Mouse (Mus musculus): ENCODE data around the gene Foxk2. TPM values are rescaled to one million over a fixed set of nuclear protein-coding genes. Genes with fewer than 3 reads are reported as not detected.

Foxk2 gene
- total RNA-seq (2021) = 10 to 100 TPM; 26.5 to 30.9 TPM
- long read RNA-seq, experiment 1, full-length matches to known transcripts = 10 of 34 reads
- long read RNA-seq, experiment 1, partial matches to known transcripts = 9 of 34 reads
- long read RNA-seq, experiment 1, other reads (novel, unspliced or antisense) = 15 of 34 reads
- long read RNA-seq, experiment 2, full-length matches to known transcripts = 13 of 33 reads
- long read RNA-seq, experiment 2, partial matches to known transcripts = 13 of 33 reads
- long read RNA-seq, experiment 2, other reads (novel, unspliced or antisense) = 7 of 33 reads

DNA sequence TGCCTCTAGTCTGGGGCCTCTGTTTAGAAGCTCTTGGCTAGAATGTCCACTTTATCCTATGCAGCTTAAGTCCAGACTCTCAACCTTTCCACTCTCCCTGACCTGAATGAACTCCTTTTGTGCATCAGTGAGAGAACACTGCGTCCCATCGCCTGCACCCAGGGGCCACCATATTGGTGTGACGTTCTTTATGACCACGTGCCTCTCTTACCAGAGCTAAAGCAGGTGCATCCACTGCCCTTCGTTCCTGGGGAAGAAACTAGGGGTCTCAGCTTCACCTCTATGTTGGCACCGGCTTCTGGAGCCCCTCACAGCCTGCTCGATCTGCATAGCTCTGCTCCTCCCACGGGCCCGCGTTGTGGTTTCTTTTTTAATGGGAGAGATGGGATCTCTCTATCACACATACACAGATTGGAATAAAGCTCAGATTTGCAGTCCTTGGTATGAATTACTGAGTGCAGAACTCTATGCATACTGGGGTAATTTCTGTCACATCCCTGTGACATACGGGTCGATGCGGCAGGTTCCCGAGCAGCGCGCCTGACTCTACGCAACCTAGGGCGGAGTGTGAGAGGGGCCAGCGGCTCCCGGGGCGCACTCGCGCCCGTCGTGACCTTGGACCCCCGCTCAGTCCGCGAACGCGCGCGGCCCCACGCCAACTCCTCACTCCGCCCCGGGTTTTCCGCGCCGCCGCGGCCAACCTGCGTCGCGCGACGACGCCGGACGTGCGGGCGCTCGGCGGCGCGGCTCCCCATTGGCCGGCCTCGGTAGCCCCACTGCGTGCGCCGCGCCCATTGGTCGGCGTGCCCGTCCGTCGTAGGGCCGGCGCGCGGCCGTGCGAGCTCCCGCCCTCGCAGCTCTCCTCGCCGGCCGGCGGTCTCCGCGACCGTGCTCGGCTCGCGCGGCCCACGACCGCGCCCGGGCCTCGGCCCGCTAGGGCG, at the start of gene Foxk2:
Gene Foxk2 (plus strand): TSS at position 831 of the 941 bp plus-strand sequence.
- peak; percentile 89 for DNase-seq (ENCODE audit: low spot score)

DNA sequence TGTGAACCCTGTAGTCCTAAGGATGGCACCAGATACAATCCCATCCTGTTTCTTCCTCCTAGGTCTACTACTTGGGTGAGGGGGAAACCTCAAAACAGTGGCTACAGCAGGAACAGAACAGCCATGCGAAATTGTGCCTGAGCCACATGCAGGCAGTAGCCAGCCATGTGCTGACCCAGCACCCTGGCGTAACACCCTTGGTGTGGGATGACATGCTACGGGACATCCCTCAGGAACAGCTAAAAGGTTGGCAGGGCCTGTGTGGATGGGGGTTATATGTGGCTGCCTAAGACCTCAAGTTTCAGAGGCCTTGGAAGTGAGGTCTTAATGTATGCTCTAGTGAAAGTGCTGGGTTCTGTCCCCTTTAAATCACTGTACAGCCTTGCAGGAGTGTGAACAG, 43.0 kb upstream of the Foxk2 start:
- DNase-seq (ENCODE audit: low spot score) = peak; percentile 40

DNA sequence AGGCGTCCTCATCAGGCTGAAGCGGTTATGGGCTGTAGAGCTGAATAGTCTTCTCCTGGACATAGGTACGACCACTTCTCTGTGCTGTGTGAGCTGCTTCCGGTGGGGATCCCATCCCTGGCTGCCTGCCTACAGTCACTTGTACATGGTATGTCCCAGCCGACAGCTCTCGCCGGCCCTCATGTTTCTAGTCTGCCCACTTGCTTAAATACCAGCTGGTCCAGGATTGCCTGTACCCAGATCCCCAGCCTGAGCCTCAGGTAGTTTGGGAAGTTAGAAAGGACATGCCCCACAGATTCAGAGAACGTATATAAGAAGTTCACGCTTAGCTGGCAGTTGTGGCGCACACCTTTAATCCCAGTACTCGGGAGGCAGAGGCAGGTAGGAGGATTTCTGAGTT, 40.0 kb upstream of the Foxk2 start:
- no peak for DNase-seq (ENCODE audit: low spot score)

DNA sequence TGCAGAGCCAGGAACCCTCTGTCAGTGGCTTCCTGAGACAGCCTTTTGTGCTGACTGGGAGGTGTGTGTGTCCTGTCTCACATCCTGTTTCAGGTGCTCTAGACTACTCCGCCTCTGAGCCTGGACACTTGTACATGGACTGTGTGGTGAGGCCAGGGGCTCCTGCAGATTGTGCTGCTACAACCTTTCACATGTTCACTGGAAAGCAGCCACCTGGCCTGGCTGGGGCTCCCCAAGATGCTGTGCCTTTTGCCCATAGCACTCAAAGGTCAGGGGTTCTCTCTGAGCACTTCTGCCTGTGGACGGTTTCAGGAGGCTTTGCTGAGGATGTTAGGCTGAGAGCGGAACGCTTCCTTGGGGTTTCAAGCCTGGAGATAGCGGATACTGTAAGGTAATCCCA, 39.0 kb upstream of the Foxk2 start:
- DNase-seq (ENCODE audit: low spot score) = no peak

DNA sequence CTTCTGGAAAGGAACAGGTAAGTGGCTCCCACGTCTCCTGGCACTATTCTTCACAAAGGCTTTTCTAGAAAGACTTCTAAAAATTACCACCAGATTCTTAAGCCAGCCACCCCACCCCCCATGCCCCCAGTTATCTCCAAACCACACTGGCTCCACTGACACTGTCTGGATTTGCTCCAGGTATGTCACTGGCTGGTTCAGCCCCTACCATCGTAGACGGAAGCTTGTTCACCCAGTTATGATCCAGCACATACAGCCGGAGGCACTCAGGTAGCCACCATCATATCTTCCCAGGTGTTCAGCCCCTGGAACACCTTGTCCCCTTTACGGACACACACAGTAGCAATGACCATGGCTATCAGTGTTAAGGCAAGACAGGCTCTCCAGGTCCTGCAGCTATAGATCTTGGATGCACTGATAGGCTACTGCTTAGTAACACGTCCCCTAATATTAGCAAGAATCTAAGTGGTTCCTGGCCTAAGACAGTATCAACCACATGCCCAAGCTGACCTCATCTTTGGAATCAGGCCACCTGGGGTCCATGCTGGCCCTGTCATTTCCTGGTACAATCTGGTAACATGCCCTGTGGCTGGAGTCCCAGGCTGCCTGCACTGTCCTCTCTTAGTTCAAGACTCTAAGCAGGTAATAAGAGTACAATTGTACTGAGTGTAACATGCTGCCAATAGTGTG, 38.3 kb upstream of the Foxk2 start:
- no peak for DNase-seq (ENCODE audit: low spot score)

DNA sequence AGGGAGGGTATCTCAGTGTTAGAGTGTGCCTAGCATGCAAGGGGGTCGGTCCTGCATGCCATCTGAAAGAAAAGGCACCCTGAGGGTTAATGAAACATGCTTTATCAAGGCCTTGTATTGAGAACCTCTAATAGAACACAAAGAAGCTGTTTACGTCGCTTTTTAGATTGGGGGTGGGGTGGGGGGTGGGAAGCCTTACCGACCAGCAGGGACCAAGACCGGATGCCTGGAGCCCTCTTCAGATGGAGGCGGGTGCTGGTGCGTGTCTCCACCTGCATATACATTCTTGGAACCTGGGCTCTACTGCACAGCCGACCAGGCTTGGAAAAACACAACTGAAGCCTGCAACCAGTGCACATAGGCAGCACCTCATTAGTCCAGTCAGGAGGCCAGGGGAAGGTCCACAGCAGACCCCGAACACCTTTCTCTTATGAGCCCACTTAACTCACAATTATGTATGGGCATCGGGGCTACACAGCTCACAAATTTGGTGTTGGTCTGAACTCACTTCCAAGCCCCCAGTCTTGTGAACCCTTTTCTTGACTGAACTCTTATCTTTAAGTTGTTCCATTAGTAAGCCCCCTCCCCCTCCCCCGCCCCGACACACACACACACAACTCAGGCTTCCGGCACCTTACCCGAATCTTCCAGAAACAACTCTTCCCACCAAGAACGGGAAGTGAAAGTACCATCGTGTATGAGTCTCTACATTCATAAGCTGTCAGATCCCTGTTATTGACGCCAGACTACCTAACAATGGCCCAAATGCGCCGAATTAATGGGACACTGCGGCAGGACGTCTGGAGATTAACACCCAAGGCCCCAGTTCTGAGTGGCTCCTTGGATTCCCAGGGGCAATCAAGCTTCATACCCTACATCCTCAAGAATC, 31.4 kb upstream of the Foxk2 start:
- DNase-seq (ENCODE audit: low spot score) = no peak

DNA sequence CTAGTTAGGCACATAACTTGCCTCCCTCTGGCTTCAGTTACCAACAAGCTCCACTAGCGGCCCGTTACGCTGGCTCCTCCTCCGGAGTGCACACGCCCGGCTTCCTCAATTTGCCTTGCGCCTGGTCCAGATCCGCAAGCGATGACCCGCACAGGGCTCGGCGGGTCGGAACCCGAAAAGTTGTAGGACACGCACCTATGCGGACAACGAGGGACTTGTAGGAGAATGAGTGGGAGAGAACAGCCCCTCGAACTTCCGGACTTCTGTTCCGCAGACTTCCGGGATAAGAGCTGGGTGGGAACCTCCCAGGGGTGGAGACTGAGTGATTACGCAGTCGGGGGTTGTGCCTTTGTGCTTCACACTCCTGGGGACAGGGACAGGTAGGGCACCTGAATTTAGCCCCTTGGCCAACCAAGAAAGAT, 30.8 kb upstream of the Foxk2 start, which contains the start of gene Cybc1:
Gene Cybc1 (minus strand): TSS at position 305 of the 422 bp plus-strand sequence.
- peak; percentile 68 for DNase-seq (ENCODE audit: low spot score)

DNA sequence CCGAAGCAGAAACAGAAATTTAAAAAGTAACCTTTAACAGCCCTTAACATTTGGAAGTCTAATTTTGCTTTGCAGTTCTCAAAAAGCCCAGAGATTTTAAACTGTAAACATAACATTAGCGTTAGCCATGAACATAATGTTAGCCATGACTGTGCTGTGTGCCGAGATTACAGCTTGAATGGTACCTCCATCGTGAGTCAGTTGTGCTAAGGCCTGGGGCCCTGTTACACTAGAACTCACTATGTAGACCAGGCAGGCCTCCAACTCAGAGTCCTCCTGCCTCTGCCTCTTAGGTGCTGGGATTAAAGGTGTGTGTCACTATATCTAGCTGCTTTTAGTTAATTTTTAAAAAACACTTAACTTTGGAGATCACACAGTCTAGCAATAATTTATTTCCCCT, 28.6 kb upstream of the Foxk2 start:
- no peak for DNase-seq (ENCODE audit: low spot score)

DNA sequence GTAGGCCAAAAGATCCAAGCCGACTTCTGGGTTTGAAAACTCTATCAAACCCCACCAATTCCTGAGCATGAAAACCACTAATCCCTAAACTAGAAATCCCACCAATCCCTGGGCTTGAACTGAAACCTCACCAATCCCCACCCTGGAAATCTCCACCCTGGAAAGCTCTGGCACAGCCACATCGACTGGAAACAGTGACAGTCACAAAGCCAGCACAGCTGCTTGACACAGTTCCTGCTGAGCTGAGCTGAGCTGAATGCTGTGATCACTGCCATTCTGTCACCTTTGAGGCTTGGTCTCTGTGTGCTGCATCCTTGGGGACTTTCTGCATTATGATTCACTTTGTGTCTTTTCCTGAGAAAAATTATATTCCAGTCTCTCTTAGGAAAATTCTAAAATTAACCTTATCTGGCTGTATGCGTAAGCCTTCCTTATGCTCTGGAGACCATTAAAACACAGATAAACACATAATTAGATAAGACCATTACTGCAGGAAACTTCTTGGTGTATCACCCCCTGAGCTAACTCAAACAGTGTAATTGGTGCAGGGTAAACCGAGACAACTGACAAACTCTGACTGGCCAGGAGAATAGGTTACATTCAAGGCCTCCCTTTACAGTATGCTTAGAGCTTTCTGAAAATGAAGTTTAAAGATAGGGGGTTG, 28.0 kb upstream of the Foxk2 start:
- peak; percentile 14 for DNase-seq (ENCODE audit: low spot score)

DNA sequence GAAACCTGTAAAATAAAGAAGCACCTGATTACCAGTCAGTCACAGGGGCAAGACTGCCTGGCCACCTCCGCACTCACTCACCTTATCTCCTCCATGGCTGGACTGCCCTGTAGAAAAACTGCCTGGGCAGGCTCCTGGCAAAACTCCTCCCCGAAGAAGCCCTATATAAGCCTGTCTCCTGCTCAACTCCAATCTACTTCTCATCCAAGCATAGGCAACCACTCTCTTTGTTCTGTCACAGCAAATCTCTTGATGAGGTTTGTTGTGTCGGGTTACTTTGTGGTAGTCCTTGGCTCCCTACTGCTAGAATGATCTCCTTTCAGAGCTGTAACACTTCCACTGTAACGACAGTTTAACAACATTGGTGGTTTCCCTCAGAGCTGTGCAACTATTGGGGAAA, 27.1 kb upstream of the Foxk2 start:
- no peak for DNase-seq (ENCODE audit: low spot score)

DNA sequence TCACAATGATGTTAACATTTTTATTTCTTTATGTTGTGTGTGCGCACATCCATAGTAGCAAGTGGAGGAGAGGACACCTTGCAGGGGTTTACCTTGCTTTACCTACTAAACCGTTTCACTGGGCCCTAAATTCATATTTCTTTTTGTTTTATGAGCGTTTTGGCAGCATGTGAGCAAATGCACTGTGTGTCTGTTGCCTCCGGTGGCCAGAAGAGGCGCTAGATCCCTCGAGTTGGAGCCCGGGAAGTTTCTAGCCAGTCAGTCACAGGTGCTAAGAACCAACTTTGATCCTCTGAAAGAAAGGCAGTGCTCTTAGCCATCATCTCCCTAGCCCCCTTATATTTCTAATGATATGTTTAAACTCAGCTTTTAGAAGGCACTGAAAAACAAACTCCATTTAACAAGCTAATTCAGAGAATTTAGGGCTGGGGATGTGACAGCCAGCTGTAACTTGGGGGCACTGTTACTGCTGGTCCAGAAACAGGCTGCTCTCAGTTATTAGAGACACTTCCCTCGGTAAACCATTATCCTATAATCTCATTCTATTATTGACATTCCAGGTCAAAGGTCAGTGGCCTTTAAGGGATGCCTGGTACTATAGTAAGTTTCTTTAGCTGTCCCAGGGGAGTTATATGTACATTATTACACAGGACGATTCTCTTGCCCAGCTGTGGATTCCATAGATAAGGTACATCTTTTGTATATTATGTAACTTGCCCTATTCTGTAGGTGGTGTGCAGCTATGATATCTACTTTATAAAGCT, 24.1 kb upstream of the Foxk2 start:
- no peak for DNase-seq (ENCODE audit: low spot score)

DNA sequence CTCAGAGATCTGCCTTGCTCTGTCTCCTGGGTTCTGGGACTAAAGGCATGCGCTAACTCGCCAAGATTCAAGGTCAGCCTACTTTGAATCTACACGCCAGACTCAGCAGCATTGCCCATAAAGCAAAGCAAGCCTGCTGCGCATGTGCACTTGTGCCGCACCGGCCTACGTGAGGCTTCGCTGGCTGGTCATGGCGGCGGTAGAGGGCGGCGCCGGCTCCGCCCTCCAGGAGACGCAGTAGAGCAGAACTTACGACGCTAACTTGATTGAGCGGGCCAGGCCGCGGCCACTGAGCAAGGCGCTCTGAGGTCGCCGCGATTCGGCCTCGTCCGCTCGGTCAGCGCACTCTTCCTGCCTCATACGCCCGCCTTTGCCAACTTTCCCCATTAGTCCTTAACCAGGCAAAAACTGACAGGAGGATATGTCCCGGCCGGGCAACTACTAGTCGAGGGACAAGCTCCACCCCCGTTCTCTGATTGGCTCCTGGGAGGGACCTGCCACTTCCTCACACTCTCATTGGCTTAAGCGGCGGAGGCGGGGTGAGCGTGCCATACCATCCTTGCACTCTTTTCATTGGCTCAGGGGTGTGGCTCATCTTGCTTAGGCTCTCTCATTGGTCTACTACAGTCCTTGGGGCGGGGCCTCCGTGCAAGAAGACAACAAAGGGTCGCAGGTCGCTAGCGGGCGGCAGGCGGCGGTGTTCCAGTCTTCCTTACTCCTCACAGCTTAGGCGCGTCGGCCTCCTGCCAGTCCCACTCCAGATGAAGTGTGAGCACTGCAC, 23.0 kb upstream of the Foxk2 start, which contains the start of gene Narf:
Gene Narf (plus strand): TSS at position 690 of the 781 bp plus-strand sequence.
- peak; percentile 99 for DNase-seq (ENCODE audit: low spot score)

DNA sequence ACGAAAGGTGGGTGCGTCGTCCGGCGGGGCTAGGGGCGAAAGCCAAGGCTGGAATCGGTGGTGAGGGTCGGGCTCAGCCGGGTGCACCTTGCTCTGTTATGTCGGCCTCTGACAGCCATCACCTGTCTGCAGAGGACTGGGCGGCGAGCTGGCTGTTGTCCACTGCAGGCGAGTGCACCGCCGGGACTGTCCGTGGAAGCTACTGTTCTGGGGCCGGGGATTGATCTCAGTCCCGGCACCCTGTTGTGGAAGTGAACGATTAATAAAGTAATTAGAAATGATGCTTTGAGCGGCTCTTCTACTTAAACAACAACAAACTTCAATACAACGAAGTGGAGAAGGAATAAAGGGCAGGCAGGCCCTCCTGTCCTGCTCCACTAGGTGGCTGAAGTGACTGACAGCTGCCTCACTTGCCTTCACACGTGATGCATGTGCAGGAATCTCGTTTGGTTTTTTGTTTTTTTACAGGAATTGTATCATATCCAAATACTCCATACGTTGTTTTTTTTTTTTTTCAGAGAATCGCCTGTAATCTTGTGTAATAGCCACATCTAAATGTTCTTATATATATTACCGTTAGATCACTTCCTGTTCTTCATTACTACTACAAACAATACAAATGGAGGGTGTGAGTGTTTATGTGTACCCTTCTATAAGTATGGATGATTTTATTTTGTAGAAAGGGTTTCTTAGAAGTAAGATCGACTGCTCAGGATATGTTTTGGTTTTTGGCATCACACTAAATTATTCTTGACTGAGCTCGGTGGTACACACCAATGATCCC, 22.3 kb upstream of the Foxk2 start:
- DNase-seq (ENCODE audit: low spot score) = peak; percentile 51

DNA sequence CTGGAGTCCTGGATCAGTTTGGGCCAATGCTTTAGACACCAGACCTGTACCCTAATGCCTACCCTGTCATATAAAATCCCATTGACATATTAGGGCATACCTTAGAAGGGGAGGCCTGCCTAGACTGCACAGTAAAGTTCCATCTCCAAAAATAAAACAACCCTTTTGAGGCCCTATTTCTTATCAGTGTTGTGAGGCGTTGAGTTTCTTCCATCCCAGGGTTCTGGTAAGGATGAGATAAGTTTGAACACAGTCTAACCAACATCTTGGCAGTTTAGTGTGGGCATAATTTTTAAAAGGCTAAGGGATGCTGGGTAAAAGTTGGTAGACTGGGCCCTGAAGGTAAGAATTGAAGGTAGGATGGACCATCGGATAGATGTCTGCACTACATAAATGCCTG, 20.1 kb upstream of the Foxk2 start:
- no peak for DNase-seq (ENCODE audit: low spot score)

DNA sequence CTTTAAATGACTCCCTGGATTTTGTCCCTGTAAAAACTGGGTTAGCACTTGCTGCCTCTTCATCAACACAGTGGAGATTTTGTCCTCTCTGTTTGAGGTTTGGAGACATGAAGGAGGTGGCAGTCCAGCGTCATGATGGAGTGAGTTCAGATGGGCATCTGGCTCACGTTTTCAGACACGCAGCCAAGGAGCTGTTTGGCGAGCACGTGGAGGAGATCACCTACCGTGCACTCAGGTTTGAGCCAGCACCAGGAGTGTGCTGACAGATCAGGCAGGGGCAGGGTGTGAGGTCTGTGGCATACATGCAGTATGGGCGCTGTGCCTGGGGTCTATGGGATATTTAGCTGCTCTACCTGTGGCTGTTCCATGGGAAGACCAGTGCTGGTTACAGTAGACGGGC, 9.6 kb upstream of the Foxk2 start:
- DNase-seq (ENCODE audit: low spot score) = no peak

DNA sequence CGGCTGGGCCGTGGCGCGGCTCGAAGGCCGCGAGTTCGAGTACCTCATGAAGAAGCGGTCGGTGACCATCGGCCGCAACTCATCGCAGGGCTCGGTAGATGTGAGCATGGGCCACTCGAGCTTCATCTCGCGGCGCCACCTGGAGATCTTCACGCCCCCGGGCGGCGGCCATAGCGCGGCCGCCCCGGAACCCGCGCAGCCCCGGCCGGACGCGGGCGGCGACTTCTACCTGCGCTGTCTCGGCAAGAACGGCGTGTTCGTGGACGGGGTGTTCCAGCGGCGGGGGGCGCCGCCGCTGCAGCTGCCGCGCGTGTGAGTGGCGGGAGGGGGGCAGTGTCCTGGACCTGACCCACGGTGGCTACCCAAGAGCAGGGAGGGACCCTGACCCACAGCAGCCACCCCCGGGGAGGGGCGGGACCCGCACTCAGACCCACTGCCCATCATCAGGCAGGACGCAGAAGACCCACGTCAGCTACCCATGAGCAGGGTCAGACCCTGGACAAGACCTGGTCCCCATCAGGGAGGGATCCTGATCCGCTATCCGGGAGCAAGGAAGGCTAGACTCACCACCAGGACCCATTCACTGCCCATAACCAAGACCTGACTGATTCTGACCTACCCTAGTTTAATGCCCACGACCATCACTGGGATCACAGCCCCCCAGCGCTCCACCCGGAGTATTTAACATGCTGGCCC, 569 bp downstream of the Foxk2 start:
- DNase-seq (ENCODE audit: low spot score) = peak; percentile 16

DNA sequence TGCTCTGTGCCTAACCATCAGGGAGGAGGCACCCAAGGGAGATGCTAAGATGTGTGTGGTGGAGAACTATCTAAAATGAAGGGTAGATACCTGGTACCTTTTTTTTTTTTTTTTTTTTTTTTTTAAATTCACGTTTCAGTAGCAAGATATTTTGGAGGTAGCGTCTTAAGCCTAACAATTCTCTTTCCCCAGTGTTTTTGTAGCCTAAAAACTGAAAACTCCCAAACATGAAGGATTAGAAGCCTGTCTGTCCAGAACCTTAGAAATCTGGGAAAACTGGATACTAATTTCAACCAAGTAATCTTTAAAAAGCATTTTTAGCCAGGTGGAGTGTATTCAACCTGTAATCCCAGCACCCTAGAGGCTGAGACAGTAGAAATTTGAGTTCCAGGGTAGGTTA, 1.3 kb downstream of the Foxk2 start:
- no peak for DNase-seq (ENCODE audit: low spot score)
